Mouse (Mus musculus): ENCODE data around the gene Fam222a. TPM values are rescaled to one million over a fixed set of nuclear protein-coding genes. Genes with fewer than 3 reads are reported as not detected.

The Fam222a gene
- polyA plus RNA-seq, 1 experiment from 2014 or later = 0.46 TPM

DNA sequence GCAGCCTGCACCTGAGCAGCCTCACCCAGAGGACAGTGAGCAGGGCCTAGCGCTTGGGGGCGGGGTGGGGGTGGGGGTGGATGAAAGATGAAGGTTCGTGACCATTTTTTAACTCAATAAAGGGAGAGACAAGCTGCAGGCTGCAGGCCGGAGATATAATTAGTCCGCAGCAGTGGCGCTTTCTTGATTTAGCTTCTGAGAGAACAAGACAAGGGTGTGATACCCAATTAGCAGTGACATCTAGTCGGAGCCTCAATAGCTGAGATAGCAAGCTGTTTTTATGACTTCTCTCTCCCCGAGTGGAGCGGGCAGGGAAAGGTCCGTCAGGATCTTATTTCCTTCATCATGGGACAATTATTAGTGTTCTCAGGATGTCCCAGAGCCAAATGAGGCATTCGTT is 7.2 kb downstream of the Fam222a start:
- Histone ChIP-seq H3K9me3 (no peaks in the 10 kb centered on the region), H3K27me3 (peaks cover 45% of the 10 kb centered on the region), H3K27ac (no peak overlapping the region), H3K9ac (no peak overlapping the region), H3K4me3 (no peak overlapping the region), H3K4me2 (no peak overlapping the region), H3K36me3 (no peaks in the 10 kb centered on the region), H3K4me1 (peaks cover 29% of the 10 kb centered on the region)
- ATAC-seq (ENCODE audit: insufficient number of reproducible peaks, low FRiP score, low TSS enrichment, low read depth) = no peak
- WGBS = 30% methylated on average over 11 of the region's 11 CpGs

DNA sequence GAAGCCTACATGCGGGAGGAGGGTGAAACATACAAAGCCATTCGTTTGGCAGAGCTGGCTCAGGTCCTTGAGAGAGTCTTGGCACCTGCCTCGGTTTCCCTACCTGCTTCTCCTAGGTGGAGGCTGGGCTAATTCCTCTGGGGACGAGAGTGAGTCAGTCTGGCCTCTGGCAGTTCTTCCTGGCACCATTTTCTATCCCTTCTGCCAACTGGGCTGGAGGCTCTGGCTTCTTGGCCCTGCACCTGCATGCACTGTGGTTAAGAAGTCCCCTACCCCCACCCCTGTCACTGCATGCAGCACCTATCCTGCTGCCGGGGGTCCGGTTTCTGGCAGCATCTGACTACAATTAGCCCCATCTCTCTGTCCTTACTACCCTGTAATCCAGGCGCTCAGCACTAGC is 7.7 kb downstream of the Fam222a start:
- no peak overlapping the region for H3K9ac ChIP-seq
- no peak overlapping the region for H3K27ac ChIP-seq
- no peak overlapping the region for H3K4me2 ChIP-seq
- no peaks in the 10 kb centered on the region for H3K36me3 ChIP-seq
- peaks cover 41% of the 10 kb centered on the region for H3K27me3 ChIP-seq
- WGBS = 53% methylated on average over 7 of the region's 7 CpGs
- ATAC-seq (ENCODE audit: insufficient number of reproducible peaks, low FRiP score, low TSS enrichment, low read depth) = no peak
- H3K4me1 ChIP-seq = peaks cover 25% of the 10 kb centered on the region
- no peaks in the 10 kb centered on the region for H3K9me3 ChIP-seq
- H3K4me3 ChIP-seq = no peak overlapping the region

GRCm38 (mm10) chr5:114575986-114576605 is 8.3 kb downstream of the Fam222a start:
- peaks cover 20% of the 10 kb centered on the region for H3K4me1 ChIP-seq
- H3K27me3 ChIP-seq = peaks cover 36% of the 10 kb centered on the region
- no peak overlapping the region for H3K4me2 ChIP-seq
- WGBS = 75% methylated on average over 16 of the region's 16 CpGs
- H3K36me3 ChIP-seq = no peaks in the 10 kb centered on the region
- no peak overlapping the region for H3K27ac ChIP-seq
- H3K4me3 ChIP-seq = no peak overlapping the region
- H3K9me3 ChIP-seq = no peaks in the 10 kb centered on the region
- H3K9ac ChIP-seq = no peak overlapping the region
- no peak for ATAC-seq (ENCODE audit: insufficient number of reproducible peaks, low FRiP score, low TSS enrichment, low read depth)

DNA sequence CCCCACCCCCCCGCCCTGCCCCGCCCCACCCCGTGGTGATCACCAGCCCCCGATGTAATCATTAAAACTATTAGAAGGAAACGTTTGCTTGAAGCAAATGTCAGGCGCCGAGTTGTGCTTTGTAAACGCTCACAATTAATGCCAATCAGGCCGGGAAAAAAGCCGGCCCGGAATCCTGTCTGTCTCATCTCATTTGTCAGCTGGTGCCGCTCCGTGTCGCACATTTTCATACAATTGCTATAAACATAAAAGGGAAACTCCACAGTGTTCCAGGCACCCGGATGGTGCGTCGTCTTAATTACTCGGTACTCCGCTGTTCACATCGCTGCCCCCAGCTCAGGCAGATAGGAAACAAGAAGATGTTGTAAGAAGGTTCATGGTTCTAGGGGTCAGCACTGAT is 10.5 kb downstream of the Fam222a start:
- no peak for ATAC-seq (ENCODE audit: insufficient number of reproducible peaks, low FRiP score, low TSS enrichment, low read depth)
- WGBS = 60% methylated on average over 20 of the region's 20 CpGs
- no peak overlapping the region for H3K9ac ChIP-seq

DNA sequence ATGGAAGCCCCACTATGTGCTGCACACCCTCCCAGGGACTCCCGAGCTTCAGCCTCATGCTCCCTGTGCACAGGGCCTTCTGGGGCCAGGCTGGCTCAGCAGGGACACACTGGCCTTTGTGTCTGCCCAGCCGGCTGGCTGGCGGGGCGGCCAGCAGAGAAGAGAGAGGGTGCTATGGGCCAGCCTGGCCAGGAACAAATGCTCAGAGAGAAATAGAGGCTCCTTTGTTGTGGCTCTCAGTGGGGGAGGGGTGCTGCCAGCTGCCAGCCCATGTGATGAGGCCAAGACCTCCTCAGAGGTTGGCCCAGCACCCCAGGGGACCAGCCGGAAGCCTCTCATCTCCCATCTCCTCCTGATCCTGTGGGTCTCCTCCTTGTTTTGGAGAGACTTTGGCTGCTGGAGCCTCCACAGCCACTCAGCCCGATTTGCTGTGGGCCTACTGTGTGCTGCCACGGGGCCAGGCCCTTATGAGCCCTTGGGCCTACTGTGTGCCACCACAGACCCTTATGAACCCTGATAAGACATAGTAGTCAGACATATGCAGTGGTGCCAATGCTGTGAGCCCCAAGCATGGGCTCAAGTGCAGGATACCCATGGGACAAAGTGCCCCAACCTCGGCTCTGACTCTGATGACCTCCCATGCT is 12.0 kb downstream of the Fam222a start:
- Histone ChIP-seq H3K27me3 (peaks cover 2% of the 10 kb centered on the region; the same call in 1 of the 2 replicates), H3K4me2 (no peak overlapping the region), H3K9me3 (no peaks in the 10 kb centered on the region), H3K4me1 (peaks cover 7% of the 10 kb centered on the region), H3K27ac (no peak overlapping the region), H3K9ac (no peak overlapping the region), H3K4me3 (no peak overlapping the region), H3K36me3 (no peaks in the 10 kb centered on the region)
- WGBS = 68% methylated on average over 8 of the region's 8 CpGs
- no peak for ATAC-seq (ENCODE audit: insufficient number of reproducible peaks, low FRiP score, low TSS enrichment, low read depth)

More for the DNA sequence above, 10.5 kb downstream of the Fam222a start:
- Histone ChIP-seq H3K4me2 (no peak overlapping the region), H3K4me1 (peaks cover 7% of the 10 kb centered on the region), H3K36me3 (no peaks in the 10 kb centered on the region), H3K27me3 (peaks cover 13% of the 10 kb centered on the region), H3K9me3 (no peaks in the 10 kb centered on the region), H3K4me3 (no peak overlapping the region), H3K27ac (no peak overlapping the region)

DNA sequence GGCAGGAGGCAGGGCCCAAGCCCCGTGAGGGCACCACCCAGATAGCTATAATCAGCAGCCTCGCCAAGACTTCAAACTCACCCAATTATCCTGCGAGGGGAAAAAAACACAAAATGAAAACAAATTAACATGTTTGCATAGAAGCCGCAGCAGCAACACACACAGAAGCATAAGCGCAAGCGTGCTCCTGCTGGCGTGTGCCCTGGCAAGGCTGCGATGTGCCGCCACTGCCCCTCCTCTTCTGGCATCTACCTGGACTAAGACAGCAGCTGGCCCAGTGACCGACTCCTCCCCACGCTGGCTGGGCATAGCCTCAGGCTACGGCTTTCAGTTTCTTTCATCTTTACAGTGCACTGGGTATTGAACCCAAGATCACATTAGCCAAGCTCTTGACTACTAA is 13.7 kb downstream of the Fam222a start:
- no peaks in the 10 kb centered on the region for H3K4me1 ChIP-seq
- H3K36me3 ChIP-seq = no peaks in the 10 kb centered on the region
- H3K27ac ChIP-seq = no peak overlapping the region
- WGBS = 72% methylated on average over 12 of the region's 12 CpGs
- ATAC-seq (ENCODE audit: insufficient number of reproducible peaks, low FRiP score, low TSS enrichment, low read depth) = no peak
- no peak overlapping the region for H3K9ac ChIP-seq
- H3K4me2 ChIP-seq = no peak overlapping the region
- H3K4me3 ChIP-seq = no peak overlapping the region
- peaks cover 4% of the 10 kb centered on the region; the same call in 1 of the 2 replicates for H3K27me3 ChIP-seq
- no peaks in the 10 kb centered on the region for H3K9me3 ChIP-seq

DNA sequence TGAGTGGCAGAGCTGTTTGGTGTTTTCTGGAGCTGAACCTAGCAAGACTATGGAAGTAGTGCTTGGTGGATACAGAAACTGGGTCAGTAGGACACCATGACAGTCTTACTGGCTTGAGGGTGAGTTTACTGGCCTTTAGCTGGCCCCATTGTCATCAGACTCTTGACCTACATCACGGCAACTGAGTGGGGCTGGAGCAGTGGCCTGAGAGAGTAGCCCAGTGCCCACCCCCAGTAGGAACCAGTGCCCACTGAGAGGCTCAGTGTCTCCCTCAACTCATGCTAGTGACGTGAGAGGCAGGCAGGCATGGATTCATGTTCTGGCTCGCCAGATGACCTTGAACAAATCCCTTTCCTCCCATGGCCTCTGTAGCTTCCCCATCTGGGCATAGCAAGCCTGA is 15.2 kb downstream of the Fam222a start:
- Histone ChIP-seq H3K4me2 (no peak overlapping the region), H3K9me3 (no peaks in the 10 kb centered on the region), H3K36me3 (no peaks in the 10 kb centered on the region), H3K9ac (no peak overlapping the region), H3K27ac (no peak overlapping the region), H3K4me3 (no peak overlapping the region), H3K27me3 (peaks cover 4% of the 10 kb centered on the region; the same call in 1 of the 2 replicates), H3K4me1 (no peaks in the 10 kb centered on the region)
- no peak for ATAC-seq (ENCODE audit: insufficient number of reproducible peaks, low FRiP score, low TSS enrichment, low read depth)
- 74% methylated on average over 3 of the region's 3 CpGs for WGBS

- Histone ChIP-seq H3K4me2 (no peak overlapping the region), H3K27me3 (peaks cover 4% of the 10 kb centered on the region; the same call in 1 of the 2 replicates), H3K36me3 (no peaks in the 10 kb centered on the region), H3K9ac (no peak overlapping the region), H3K9me3 (no peaks in the 10 kb centered on the region), H3K4me1 (no peaks in the 10 kb centered on the region), H3K27ac (no peak overlapping the region), H3K4me3 (no peak overlapping the region)
- no peak for ATAC-seq (ENCODE audit: insufficient number of reproducible peaks, low FRiP score, low TSS enrichment, low read depth)
- 68% methylated on average over 12 of the region's 12 CpGs for WGBS
These were observed 15.8 kb downstream of the Fam222a start for GRCm38 (mm10) chr5:114583490-114584175.

GRCm38 (mm10) chr5:114584293-114585104 is 16.7 kb downstream of the Fam222a start:
- Histone ChIP-seq H3K4me2 (no peak overlapping the region), H3K27ac (no peak overlapping the region), H3K9me3 (no peaks in the 10 kb centered on the region), H3K27me3 (peaks cover 4% of the 10 kb centered on the region; the same call in 1 of the 2 replicates), H3K4me3 (no peak overlapping the region), H3K9ac (no peak overlapping the region), H3K4me1 (no peaks in the 10 kb centered on the region), H3K36me3 (no peaks in the 10 kb centered on the region)
- WGBS = 64% methylated on average over 14 of the region's 14 CpGs
- ATAC-seq (ENCODE audit: insufficient number of reproducible peaks, low FRiP score, low TSS enrichment, low read depth) = no peak

DNA sequence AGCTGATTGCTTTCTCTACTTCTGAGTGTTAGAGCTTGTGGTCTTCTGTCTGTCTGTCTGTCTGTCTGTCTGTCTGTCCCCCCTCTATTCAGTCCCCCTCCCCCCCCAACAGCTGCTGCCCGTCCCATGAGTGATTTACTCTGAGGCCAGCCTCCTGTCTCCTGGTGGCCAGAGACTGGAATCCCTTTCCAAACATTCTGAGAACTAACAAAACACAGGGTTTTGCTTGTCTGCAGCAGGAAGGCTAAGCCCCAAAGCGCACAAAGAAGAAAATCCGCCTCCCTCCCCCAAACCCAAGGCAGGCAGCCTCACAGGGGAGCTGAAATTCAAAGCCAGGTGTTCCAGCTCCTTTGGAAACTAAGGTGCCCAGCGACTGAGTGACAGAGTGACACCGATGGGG is 17.9 kb downstream of the Fam222a start:
- no peaks in the 10 kb centered on the region for H3K36me3 ChIP-seq
- 21% methylated on average over 5 of the region's 5 CpGs for WGBS
- H3K4me3 ChIP-seq = no peak overlapping the region
- no peak for ATAC-seq (ENCODE audit: insufficient number of reproducible peaks, low FRiP score, low TSS enrichment, low read depth)
- no peaks in the 10 kb centered on the region for H3K9me3 ChIP-seq
- no peak overlapping the region for H3K4me2 ChIP-seq
- H3K4me1 ChIP-seq = no peaks in the 10 kb centered on the region
- no peak overlapping the region for H3K9ac ChIP-seq
- no peak overlapping the region for H3K27ac ChIP-seq
- peaks cover 4% of the 10 kb centered on the region; the same call in 1 of the 2 replicates for H3K27me3 ChIP-seq

DNA sequence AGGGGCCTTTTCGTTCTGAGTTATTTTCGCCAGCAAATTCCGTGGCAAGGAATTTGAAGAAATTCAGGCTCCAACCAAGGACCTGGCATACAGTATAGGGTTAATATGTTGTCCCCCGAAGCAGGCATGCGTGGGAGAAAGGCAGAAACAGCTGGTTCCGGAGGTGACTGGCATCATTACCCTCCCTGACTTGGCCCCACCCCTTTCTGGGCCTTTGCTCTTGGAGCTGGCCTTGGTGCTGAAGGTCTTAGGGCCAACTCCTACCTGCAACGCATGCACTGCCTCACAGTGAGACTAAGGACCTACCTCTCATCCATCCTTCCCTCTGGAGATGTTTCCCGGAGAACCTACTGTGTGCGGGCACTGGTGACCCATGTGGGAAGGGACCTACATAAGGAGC is 20.1 kb downstream of the Fam222a start:
- peaks cover 14% of the 10 kb centered on the region for H3K27me3 ChIP-seq
- H3K9ac ChIP-seq = no peak overlapping the region
- no peak overlapping the region for H3K27ac ChIP-seq
- no peak overlapping the region for H3K4me3 ChIP-seq
- 33% methylated on average over 9 of the region's 9 CpGs for WGBS
- no peaks in the 10 kb centered on the region for H3K9me3 ChIP-seq
- peaks cover 10% of the 10 kb centered on the region for H3K4me1 ChIP-seq
- no peak overlapping the region for H3K4me2 ChIP-seq
- ATAC-seq (ENCODE audit: insufficient number of reproducible peaks, low FRiP score, low TSS enrichment, low read depth) = no peak
- no peaks in the 10 kb centered on the region for H3K36me3 ChIP-seq

Measured in limb, embryonic 15.5 days (tissue).